In genomic region chr10:6301514-6301913, GRCm38 (mm10) we compare ENCODE assay signal across 15 mouse cellular contexts.
DNase-seq lines count a peak whose midpoint lies in the region; ATAC-seq and TF ChIP-seq lines count a peak whose summit lies in the region.
"Had no signal": no experiment of that assay in that cellular context is flagged by ENCODE, and none has a peak within 500 bp of the region (broad histone marks: within the 10 kb centered on the region; RNA-seq: fewer than 3 reads in every experiment).

No protein-coding gene starts in this region.

- TF ChIP-seq RAD21 in MEL (IDR thresholded peaks at IDR 0.05; ENCODE audit: low read depth, low read length), result no peak

- ATAC-seq in hindbrain, postnatal 0 days, result no peak
- ATAC-seq: lung, postnatal 0 days had no signal

- DNase-seq in hindbrain, postnatal 0 days (ENCODE audit: low spot score), result peak; percentile 12
- DNase-seq in hindbrain, embryonic 10.5 days (ENCODE audit: low spot score), result no peak
- peak; percentile 9 for DNase-seq in 3T3-L1 (ENCODE audit: low read depth, low spot score)
- peak; percentile 3 for DNase-seq in MEL (ENCODE audit: low read depth, low spot score)
- peak; percentile 37 to 59 for DNase-seq in cerebellum, postnatal 36 days
- DNase-seq in B cell, adult 2 months, result no peak
- no peak for DNase-seq in ovary, adult 18-20 months (ENCODE audit: low spot score)
- DNase-seq: gastrocnemius, postnatal 25 days had no signal

- no peak for TF ChIP-seq POLR2A in MEL (IDR thresholded peaks at IDR 0.05; ENCODE audit: control insufficient read depth in 1 of 2, insufficient read depth in 1 of 2, low read depth in 1 of 2, low read length in 2 of 2, poor library complexity in 1 of 2)

- H3K27me3 ChIP-seq in hindbrain, postnatal 0 days (ENCODE audit: insufficient read depth, low read length), result no peaks in the 10 kb centered on the region
- H3K27me3 ChIP-seq in hindbrain, embryonic 10.5 days (ENCODE audit: insufficient read depth, poor library complexity, severe bottlenecking), result no peaks in the 10 kb centered on the region
- H3K27me3 ChIP-seq in MEL (ENCODE audit: control insufficient read depth in 1 of 2, insufficient read depth in 2 of 2, low read length in 2 of 2), result no peaks in the 10 kb centered on the region
- H3K27me3 ChIP-seq: embryonic facial prominence, embryonic 13.5 days; hindbrain, embryonic 12.5 days; limb, embryonic 12.5 days had no signal

- no peaks in the 10 kb centered on the region for H3K79me2 ChIP-seq in MEL (ENCODE audit: control insufficient read depth, insufficient read depth, low read length, poor library complexity)

- H3K4me1 ChIP-seq in hindbrain, postnatal 0 days (ENCODE audit: insufficient read depth, low read length), result no peaks in the 10 kb centered on the region
- peaks cover 6% of the 10 kb centered on the region; the same call in 1 of the 2 replicates for H3K4me1 ChIP-seq in hindbrain, embryonic 10.5 days (replicated peaks)
- H3K4me1 ChIP-seq in MEL (ENCODE audit: control insufficient read depth in 1 of 2, insufficient read depth in 2 of 2, low read length in 2 of 2), result no peaks in the 10 kb centered on the region
- H3K4me1 ChIP-seq: embryonic facial prominence, embryonic 13.5 days; hindbrain, embryonic 12.5 days; limb, embryonic 12.5 days had no signal

- H3K27ac ChIP-seq in hindbrain, postnatal 0 days, result no peak overlapping the region
- no peak overlapping the region for H3K27ac ChIP-seq in hindbrain, embryonic 10.5 days
- no peak overlapping the region for H3K27ac ChIP-seq in MEL (ENCODE audit: control insufficient read depth, low read depth, low read length)
- H3K27ac ChIP-seq: embryonic facial prominence, embryonic 13.5 days; hindbrain, embryonic 12.5 days; layer of hippocampus, adult 2 months; limb, embryonic 12.5 days; liver, embryonic 14.5 days; stomach, postnatal 0 days had no signal

- TF ChIP-seq CTCF in hindbrain, postnatal 0 days (IDR thresholded peaks at IDR 0.05; ENCODE audit: low read depth), result no peak
- TF ChIP-seq CTCF in MEL (IDR thresholded peaks at IDR 0.05 in 2 of 3, conservative IDR thresholded peaks at IDR 0.05 in 1 of 3; ENCODE audit: control insufficient read depth in 1 of 3, insufficient read depth in 1 of 3, low read depth in 2 of 3, low read length in 3 of 3, poor library complexity in 1 of 3, severe bottlenecking in 1 of 3), result no peak

- no peak for TF ChIP-seq EP300 in MEL (IDR thresholded peaks at IDR 0.05; ENCODE audit: low read depth in 1 of 2, low read length in 2 of 2)

- no peak overlapping the region for H3K4me2 ChIP-seq in hindbrain, postnatal 0 days (ENCODE audit: low read depth, low read length)
- H3K4me2 ChIP-seq: embryonic facial prominence, embryonic 13.5 days; hindbrain, embryonic 12.5 days; limb, embryonic 12.5 days had no signal

- no peaks in the 10 kb centered on the region for H3K36me3 ChIP-seq in hindbrain, postnatal 0 days (ENCODE audit: insufficient read depth, low read length)
- no peaks in the 10 kb centered on the region for H3K36me3 ChIP-seq in hindbrain, embryonic 10.5 days
- no peaks in the 10 kb centered on the region for H3K36me3 ChIP-seq in MEL (ENCODE audit: control insufficient read depth in 1 of 2, insufficient read depth in 2 of 2, low read length in 2 of 2)
- H3K36me3 ChIP-seq: embryonic facial prominence, embryonic 13.5 days; hindbrain, embryonic 12.5 days; limb, embryonic 12.5 days had no signal

- no peaks in the 10 kb centered on the region for H3K9me3 ChIP-seq in hindbrain, postnatal 0 days (ENCODE audit: low read length)
- H3K9me3 ChIP-seq in hindbrain, embryonic 10.5 days, result no peaks in the 10 kb centered on the region
- H3K9me3 ChIP-seq in MEL (replicated peaks; ENCODE audit: insufficient read depth, low read length), result no peaks in the 10 kb centered on the region
- H3K9me3 ChIP-seq: embryonic facial prominence, embryonic 13.5 days; hindbrain, embryonic 12.5 days; limb, embryonic 12.5 days had no signal

- H3K4me3 ChIP-seq in hindbrain, postnatal 0 days (ENCODE audit: low read length), result no peak overlapping the region
- H3K4me3 ChIP-seq in hindbrain, embryonic 10.5 days, result no peak overlapping the region
- no peak overlapping the region for H3K4me3 ChIP-seq in MEL (ENCODE audit: control insufficient read depth in 1 of 2, insufficient read depth in 1 of 2, low read depth in 2 of 2, low read length in 2 of 2)
- H3K4me3 ChIP-seq: embryonic facial prominence, embryonic 13.5 days; hindbrain, embryonic 12.5 days; layer of hippocampus, adult 2 months; limb, embryonic 12.5 days had no signal

- no peak overlapping the region for H3K9ac ChIP-seq in hindbrain, postnatal 0 days (replicated peaks; ENCODE audit: low read length)
- no peak overlapping the region for H3K9ac ChIP-seq in MEL (ENCODE audit: control insufficient read depth, low read depth, low read length, poor library complexity, severe bottlenecking)
- H3K9ac ChIP-seq: embryonic facial prominence, embryonic 13.5 days; hindbrain, embryonic 12.5 days; limb, embryonic 12.5 days; liver, embryonic 14.5 days had no signal

TF ChIP-seq in MEL, 35 proteins besides CTCF, POLR2A, EP300 and RAD21:
- no peak for TF ChIP-seq JUND (IDR thresholded peaks at IDR 0.05; ENCODE audit: low read depth, low read length)
- TF ChIP-seq SMC3 (IDR thresholded peaks at IDR 0.05; ENCODE audit: low read depth, low read length), result no peak
- TF ChIP-seq USF1 (IDR thresholded peaks at IDR 0.05; ENCODE audit: low read depth, low read length), result no peak
- TF ChIP-seq BHLHE40 (IDR thresholded peaks at IDR 0.05; ENCODE audit: borderline replicate concordance, low read depth, low read length), result no peak
- no peak for TF ChIP-seq ZC3H11A (IDR thresholded peaks at IDR 0.05; ENCODE audit: low read depth, low read length)
- TF ChIP-seq MYC (IDR thresholded peaks at IDR 0.05; ENCODE audit: low read depth, low read length), result no peak
- TF ChIP-seq CHD2 (IDR thresholded peaks at IDR 0.05; ENCODE audit: low read length), result no peak
- TF ChIP-seq KAT2A (conservative IDR thresholded peaks at IDR 0.05; ENCODE audit: low read depth, low read length), result no peak
- TF ChIP-seq GATA1 (IDR thresholded peaks at IDR 0.05; ENCODE audit: low read depth, low read length), result no peak
- TF ChIP-seq TAL1 (IDR thresholded peaks at IDR 0.05; ENCODE audit: low read length), result no peak
- TF ChIP-seq POLR2AphosphoS5 (IDR thresholded peaks at IDR 0.05; ENCODE audit: borderline replicate concordance, low read depth, low read length), result no peak
- no peak for TF ChIP-seq ZKSCAN1 (IDR thresholded peaks at IDR 0.05; ENCODE audit: low read depth, low read length)
- TF ChIP-seq E2F4 (IDR thresholded peaks at IDR 0.05; ENCODE audit: borderline replicate concordance, low read depth, low read length), result no peak
- TF ChIP-seq MEF2A (IDR thresholded peaks at IDR 0.05; ENCODE audit: extremely low read depth, insufficient replicate concordance, low read depth, low read length, poor library complexity, severe bottlenecking), result no peak

Comparison
In these comparisons a context has a peak if more than half of its experiments do, and no peak if none do; other contexts are left out.
1. DNase-seq: peak in hindbrain, postnatal 0 days (single experiment), 3T3-L1 (single experiment), MEL (single experiment) and cerebellum, postnatal 36 days (2 of 2); none in hindbrain, embryonic 10.5 days (single experiment), B cell, adult 2 months (0 of 2) and ovary, adult 18-20 months (single experiment).